Mouse (Mus musculus) kidney, adult 2 months (tissue): ENCODE results near the gene Car11. TPM values are rescaled to one million over a fixed set of nuclear protein-coding genes. Genes with fewer than 3 reads are reported as not detected.
"Not testable (repeated sequence)": the region's sequence is repeated elsewhere in the genome, so short reads cannot be mapped to it uniquely, and the experiment has no call there.

Experiments
- DNase-seq: peaks from one replicate; pipeline ENCODE4 v3.0.0; 2021
- H3K27ac ChIP-seq: fragments of 200-500 bp; 2 replicates; pipeline ENCODE4 v1.5.1; 2012; ENCODE audit warnings: low read depth, low read length, control low read depth, inconsistent platforms; ENCODE audit not compliant: insufficient read depth
- H3K27me3 ChIP-seq: fragments of 200-500 bp; replicated peaks from 2 replicates; pipeline ENCODE4 v1.6.1; 2012; ENCODE audit warnings: mild to moderate bottlenecking, moderate library complexity, low read length, inconsistent platforms; ENCODE audit not compliant: control insufficient read depth, insufficient read depth
- H3K36me3 ChIP-seq: fragments of 200-500 bp; 2 replicates; pipeline ENCODE4 v1.6.1; 2012; ENCODE audit warnings: mild to moderate bottlenecking, moderate library complexity, low read length, inconsistent platforms; ENCODE audit not compliant: control insufficient read depth, insufficient read depth
- H3K4me1 ChIP-seq: fragments of 200-500 bp; 2 replicates; pipeline ENCODE4 v1.6.1; 2011; ENCODE audit warnings: low read length; ENCODE audit not compliant: control insufficient read depth, insufficient read depth
- H3K4me3 ChIP-seq: fragments of 200-500 bp; 2 replicates; pipeline ENCODE4 v1.5.1; 2011; ENCODE audit warnings: mild to moderate bottlenecking, low read depth, low read length, control low read depth; ENCODE audit not compliant: insufficient read depth
- CTCF ChIP-seq: fragments of 200-500 bp; conservative IDR thresholded peaks from 2 replicates; pipeline ENCODE4 v1.5.1; 2011; ENCODE audit warnings: low read depth, mild to moderate bottlenecking, control low read depth, low read length, moderate library complexity, mixed read lengths; ENCODE audit not compliant: insufficient read depth, insufficient read length
- POLR2A ChIP-seq: fragments of 200-500 bp; IDR thresholded peaks from one replicate; pipeline ENCODE4 v1.6.1; 2011; ENCODE audit warnings: low read depth, low read length, control low read depth
- WGBS: fragments of 180-500 bp; shearing (Covaris S2); methylation state at CpG from one replicate; pipeline ENCODE4 v1.1.7; 2018; 5-methylcytosine and 5-hydroxymethylcytosine counted together
- polyA plus RNA-seq: library from polyadenylated mRNA; depleted of rRNA; stranded (reverse); fragments of >200 nt; gene quantifications from 2 replicates; pipeline ENCODE4 v1.2.3, GENCODE M21; 2012; rRNA removed

Gene Car11
- polyA plus RNA-seq = 8.1 and 8.3 TPM in 2 replicates

GRCm38 (mm10) chr7:45699523-45700141 lies at the start of gene Car11:
TSS of gene Car11 (plus strand) at chr7:45699843.
- Histone ChIP-seq H3K27ac (no peak within 1 kb of the TSS), H3K4me1 (peaks cover 7% of the 10 kb centered on the region; the same call in 1 of the 2 replicates), H3K4me3 (peak within 1 kb of the TSS; percentile 44), H3K36me3 (no peaks in the 10 kb centered on the region), H3K27me3 (peaks cover 3% of the 10 kb centered on the region; the same call in 1 of the 2 replicates)
- 10% methylated on average over 36 of the region's 36 CpGs for WGBS
- TF ChIP-seq POLR2A = no peak
- no peak for TF ChIP-seq CTCF
- DNase-seq = no peak

- DNase-seq, H3K4me3 ChIP-seq, H3K27me3 ChIP-seq, H3K27ac ChIP-seq, H3K36me3 ChIP-seq, H3K4me1 ChIP-seq: not testable (repeated sequence)
- 95% methylated on average over 20 of the region's 20 CpGs for WGBS
Measured at GRCm38 (mm10) chr7:45650484-45650883, 49.2 kb upstream of the Car11 start.

GRCm38 (mm10) chr7:45654424-45655047 lies 45.1 kb upstream of the Car11 start:
- no peak overlapping the region for H3K4me3 ChIP-seq
- TF ChIP-seq CTCF (no peak), POLR2A (no peak)
- no peak for DNase-seq
- no peak overlapping the region for H3K27ac ChIP-seq
- H3K36me3 ChIP-seq = no peaks in the 10 kb centered on the region
- 48% methylated on average over 17 of the region's 17 CpGs for WGBS
- H3K4me1 ChIP-seq = no peaks in the 10 kb centered on the region
- H3K27me3 ChIP-seq = no peaks in the 10 kb centered on the region

- DNase-seq = no peak
- H3K4me1 ChIP-seq = no peaks in the 10 kb centered on the region
- no peaks in the 10 kb centered on the region for H3K27me3 ChIP-seq
- TF ChIP-seq CTCF (no peak), POLR2A (no peak)
- 69% methylated on average over 11 of the region's 11 CpGs for whole genome bisulfite sequencing
- no peak overlapping the region for H3K27ac ChIP-seq
- no peaks in the 10 kb centered on the region for H3K36me3 ChIP-seq
- no peak overlapping the region for H3K4me3 ChIP-seq
Measured at GRCm38 (mm10) chr7:45660746-45661478, 38.7 kb upstream of the Car11 start.

GRCm38 (mm10) chr7:45661702-45662101 lies 37.9 kb upstream of the Car11 start:
- DNase-seq, H3K36me3 ChIP-seq, H3K27me3 ChIP-seq, H3K4me1 ChIP-seq, H3K4me3 ChIP-seq, H3K27ac ChIP-seq: not testable (repeated sequence)
- 98% methylated on average over 6 of the region's 6 CpGs for whole genome bisulfite sequencing

GRCm38 (mm10) chr7:45665303-45666138 lies 34.1 kb upstream of the Car11 start:
- DNase-seq = no peak
- TF ChIP-seq CTCF (no peak), POLR2A (no peak)
- Histone ChIP-seq H3K27ac (no peak overlapping the region), H3K4me3 (no peak overlapping the region), H3K27me3 (no peaks in the 10 kb centered on the region), H3K36me3 (no peaks in the 10 kb centered on the region), H3K4me1 (no peaks in the 10 kb centered on the region)
- 41% methylated on average over 13 of the region's 13 CpGs for WGBS

- no peak for DNase-seq
- no peak within 1 kb of the TSS for H3K27ac ChIP-seq
- no peak for TF ChIP-seq CTCF
- TF ChIP-seq POLR2A = no peak
- H3K4me3 ChIP-seq = no peak within 1 kb of the TSS
- 66% methylated on average over 7 of the region's 7 CpGs for WGBS
- H3K36me3 ChIP-seq = no peaks in the 10 kb centered on the region
- no peaks in the 10 kb centered on the region for H3K27me3 ChIP-seq
- H3K4me1 ChIP-seq = no peaks in the 10 kb centered on the region
Measured at GRCm38 (mm10) chr7:45666161-45666560, 33.5 kb upstream of the Car11 start, which contains the start of gene Fut2. TSS of gene Fut2 (minus strand) at chr7:45666394.
